Mouse (Mus musculus) stomach, embryonic 15.5 days (tissue): ENCODE results near the gene Ntpcr. TPM values are rescaled to one million over a fixed set of nuclear protein-coding genes. Genes with fewer than 3 reads are reported as not detected.
A peak's percentile ranks its signal among the peaks of the same experiment; 100 is the strongest.

Source experiments
- ATAC-seq: fragments of 200-750 bp; cut with Nextera tagmentation; 2 replicates; pipeline ENCODE4 v1.8.0; 2017; ENCODE audit warnings: low read depth, moderate number of reproducible peaks, moderate TSS enrichment; ENCODE audit not compliant: insufficient read depth, low FRiP score
- H3K27ac ChIP-seq: fragments of 300-500 bp; sonication (generic); 2 replicates; pipeline ENCODE4 v1.5.1; 2015; ENCODE audit warnings: mild to moderate bottlenecking, inconsistent platforms
- H3K27me3 ChIP-seq: fragments of 300-500 bp; sonication (generic); replicated peaks from 2 replicates; pipeline ENCODE4 v1.6.1; 2015; ENCODE audit warnings: inconsistent platforms
- H3K36me3 ChIP-seq: fragments of 300-500 bp; sonication (generic); 2 replicates; pipeline ENCODE4 v1.6.1; 2015; ENCODE audit warnings: inconsistent platforms
- H3K4me1 ChIP-seq: fragments of 300-500 bp; sonication (generic); 2 replicates; pipeline ENCODE4 v1.6.1; 2015; ENCODE audit warnings: inconsistent platforms
- H3K4me2 ChIP-seq: fragments of 300-500 bp; sonication (generic); 2 replicates; pipeline ENCODE4 v1.6.1; 2015; ENCODE audit warnings: mild to moderate bottlenecking, inconsistent platforms
- H3K4me3 ChIP-seq: fragments of 300-500 bp; sonication (generic); replicated peaks from 2 replicates; pipeline ENCODE4 v1.5.1; 2015; ENCODE audit warnings: inconsistent platforms
- H3K9ac ChIP-seq: fragments of 300-500 bp; sonication (generic); 2 replicates; pipeline ENCODE4 v1.6.1; 2015; ENCODE audit warnings: inconsistent platforms
- H3K9me3 ChIP-seq: fragments of 300-500 bp; sonication (generic); 2 replicates; pipeline ENCODE4 v1.6.1; 2016; ENCODE audit warnings: inconsistent platforms
- WGBS: fragments of 180-500 bp; shearing (Covaris S2); methylation state at CpG from one replicate; pipeline ENCODE4 v1.1.7; 2015; 5-methylcytosine and 5-hydroxymethylcytosine counted together
- polyA plus RNA-seq: library from polyadenylated mRNA; unstranded; fragments of >200 nt; fragmentation: Nextera tagmentation; extraction: Ambion mirVana; gene quantifications from 2 replicates; pipeline ENCODE4 v1.2.1, GENCODE M21; 2015

Ntpcr gene
- polyA plus RNA-seq, 1 experiment from 2014 or later: 29.7 TPM

GRCm38 (mm10) chr8:125702868-125703473 is 26.8 kb upstream of the Ntpcr start:
- Histone ChIP-seq H3K4me2 (no peak overlapping the region), H3K4me3 (no peak overlapping the region), H3K9ac (no peak overlapping the region), H3K36me3 (no peaks in the 10 kb centered on the region), H3K9me3 (no peaks in the 10 kb centered on the region), H3K27ac (no peak overlapping the region), H3K27me3 (no peaks in the 10 kb centered on the region), H3K4me1 (no peaks in the 10 kb centered on the region)
- no peak for ATAC-seq
- 76% methylated on average over 15 of the region's 15 CpGs for WGBS

- Histone ChIP-seq H3K9me3 (no peaks in the 10 kb centered on the region), H3K27me3 (no peaks in the 10 kb centered on the region), H3K4me1 (no peaks in the 10 kb centered on the region), H3K4me3 (no peak overlapping the region), H3K4me2 (no peak overlapping the region), H3K36me3 (no peaks in the 10 kb centered on the region), H3K9ac (no peak overlapping the region), H3K27ac (no peak overlapping the region)
- 91% methylated on average over 6 of the region's 6 CpGs for WGBS
- no peak for ATAC-seq
These were observed 25.3 kb upstream of the Ntpcr start for GRCm38 (mm10) chr8:125704434-125704833.

- H3K4me1 ChIP-seq: no peaks in the 10 kb centered on the region
- H3K27ac ChIP-seq: no peak overlapping the region
- no peak for ATAC-seq
- no peak overlapping the region for H3K4me3 ChIP-seq
- H3K9ac ChIP-seq: no peak overlapping the region
- no peak overlapping the region for H3K4me2 ChIP-seq
- no peaks in the 10 kb centered on the region for H3K36me3 ChIP-seq
- H3K9me3 ChIP-seq: no peaks in the 10 kb centered on the region
- no peaks in the 10 kb centered on the region for H3K27me3 ChIP-seq
- 84% methylated on average over 7 of the region's 7 CpGs for WGBS
These were observed 23.9 kb upstream of the Ntpcr start for GRCm38 (mm10) chr8:125705816-125706215.

- H3K27ac ChIP-seq: no peak overlapping the region
- ATAC-seq: no peak
- no peak overlapping the region for H3K4me3 ChIP-seq
- no peak overlapping the region for H3K4me2 ChIP-seq
- H3K27me3 ChIP-seq: no peaks in the 10 kb centered on the region
- WGBS: 85% methylated on average over 5 of the region's 5 CpGs
- no peaks in the 10 kb centered on the region for H3K36me3 ChIP-seq
- H3K9me3 ChIP-seq: no peaks in the 10 kb centered on the region
- no peaks in the 10 kb centered on the region for H3K4me1 ChIP-seq
- no peak overlapping the region for H3K9ac ChIP-seq
These were observed 20.6 kb upstream of the Ntpcr start for GRCm38 (mm10) chr8:125709171-125709570.

- ATAC-seq: peak; percentile 56; the same call in 1 of the 2 replicates
- H3K4me1 ChIP-seq: no peaks in the 10 kb centered on the region
- H3K27me3 ChIP-seq: no peaks in the 10 kb centered on the region
- no peak overlapping the region for H3K27ac ChIP-seq
- WGBS: 73% methylated on average over 5 of the region's 5 CpGs
- no peak overlapping the region for H3K4me3 ChIP-seq
- no peaks in the 10 kb centered on the region for H3K36me3 ChIP-seq
- no peaks in the 10 kb centered on the region for H3K9me3 ChIP-seq
- no peak overlapping the region for H3K4me2 ChIP-seq
- H3K9ac ChIP-seq: no peak overlapping the region
These were observed 18.2 kb upstream of the Ntpcr start for GRCm38 (mm10) chr8:125711514-125711913.

- Histone ChIP-seq H3K4me1 (no peaks in the 10 kb centered on the region), H3K9me3 (no peaks in the 10 kb centered on the region), H3K27ac (no peak overlapping the region), H3K27me3 (no peaks in the 10 kb centered on the region), H3K4me2 (no peak overlapping the region), H3K4me3 (no peak overlapping the region), H3K9ac (no peak overlapping the region), H3K36me3 (no peaks in the 10 kb centered on the region)
- 51% methylated on average over 4 of the region's 4 CpGs for WGBS
- ATAC-seq: no peak
These were observed 13.6 kb upstream of the Ntpcr start for GRCm38 (mm10) chr8:125716211-125716610.

- no peaks in the 10 kb centered on the region for H3K36me3 ChIP-seq
- no peak overlapping the region for H3K4me3 ChIP-seq
- no peak overlapping the region for H3K27ac ChIP-seq
- H3K4me2 ChIP-seq: no peak overlapping the region
- no peak overlapping the region for H3K9ac ChIP-seq
- no peaks in the 10 kb centered on the region for H3K27me3 ChIP-seq
- 41% methylated on average over 7 of the region's 7 CpGs for WGBS
- no peaks in the 10 kb centered on the region for H3K4me1 ChIP-seq
- no peaks in the 10 kb centered on the region for H3K9me3 ChIP-seq
- no peak for ATAC-seq
These were observed 13.2 kb upstream of the Ntpcr start for GRCm38 (mm10) chr8:125716613-125717012.

GRCm38 (mm10) chr8:125718914-125719313 is 10.8 kb upstream of the Ntpcr start:
- H3K9me3 ChIP-seq: no peaks in the 10 kb centered on the region
- 58% methylated on average over 4 of the region's 4 CpGs for WGBS

GRCm38 (mm10) chr8:125722675-125723074 is 7.1 kb upstream of the Ntpcr start:
- 82% methylated on average over 7 of the region's 7 CpGs for WGBS
- no peaks in the 10 kb centered on the region for H3K9me3 ChIP-seq
- H3K27me3 ChIP-seq: no peaks in the 10 kb centered on the region
- ATAC-seq: no peak
- H3K9ac ChIP-seq: no peak overlapping the region
- H3K4me1 ChIP-seq: 0 out of 2 replicates have a peak, but pooled peaks cover 4% of the 10 kb centered on the region
- no peaks in the 10 kb centered on the region for H3K36me3 ChIP-seq
- H3K4me3 ChIP-seq: no peak overlapping the region
- no peak overlapping the region for H3K4me2 ChIP-seq
- no peak overlapping the region for H3K27ac ChIP-seq

More at GRCm38 (mm10) chr8:125718914-125719313, 10.8 kb upstream of the Ntpcr start:
- no peaks in the 10 kb centered on the region for H3K36me3 ChIP-seq
- H3K9ac ChIP-seq: no peak overlapping the region
- H3K27ac ChIP-seq: no peak overlapping the region
- no peak overlapping the region for H3K4me2 ChIP-seq
- no peak for ATAC-seq
- no peak overlapping the region for H3K4me3 ChIP-seq
- H3K4me1 ChIP-seq: no peaks in the 10 kb centered on the region
- no peaks in the 10 kb centered on the region for H3K27me3 ChIP-seq

GRCm38 (mm10) chr8:125723437-125723836 is 6.3 kb upstream of the Ntpcr start:
- Histone ChIP-seq H3K36me3 (no peaks in the 10 kb centered on the region), H3K9me3 (no peaks in the 10 kb centered on the region), H3K9ac (no peak overlapping the region), H3K4me3 (no peak overlapping the region), H3K27ac (no peak overlapping the region), H3K4me1 (0 out of 2 replicates have a peak, but pooled peaks cover 4% of the 10 kb centered on the region), H3K27me3 (no peaks in the 10 kb centered on the region), H3K4me2 (no peak overlapping the region)
- WGBS: 84% methylated on average over 6 of the region's 6 CpGs
- ATAC-seq: no peak

GRCm38 (mm10) chr8:125725037-125725820 is 4.5 kb upstream of the Ntpcr start:
- 76% methylated on average over 6 of the region's 6 CpGs for WGBS
- Histone ChIP-seq H3K9ac (no peak overlapping the region), H3K4me1 (0 out of 2 replicates have a peak, but pooled peaks cover 4% of the 10 kb centered on the region), H3K27ac (no peak overlapping the region), H3K4me2 (no peak overlapping the region), H3K36me3 (no peaks in the 10 kb centered on the region), H3K27me3 (no peaks in the 10 kb centered on the region), H3K4me3 (no peak overlapping the region), H3K9me3 (no peaks in the 10 kb centered on the region)
- no peak for ATAC-seq

GRCm38 (mm10) chr8:125726143-125726542 is 3.6 kb upstream of the Ntpcr start:
- Histone ChIP-seq H3K4me2 (no peak overlapping the region), H3K4me1 (0 out of 2 replicates have a peak, but pooled peaks cover 4% of the 10 kb centered on the region), H3K27ac (no peak overlapping the region), H3K36me3 (no peaks in the 10 kb centered on the region), H3K4me3 (no peak overlapping the region), H3K9ac (no peak overlapping the region), H3K27me3 (no peaks in the 10 kb centered on the region), H3K9me3 (no peaks in the 10 kb centered on the region)
- 95% methylated on average over 4 of the region's 4 CpGs for whole genome bisulfite sequencing
- ATAC-seq: no peak
